ENCODE assay signal across 8 mouse cellular contexts in the genomic region with DNA sequence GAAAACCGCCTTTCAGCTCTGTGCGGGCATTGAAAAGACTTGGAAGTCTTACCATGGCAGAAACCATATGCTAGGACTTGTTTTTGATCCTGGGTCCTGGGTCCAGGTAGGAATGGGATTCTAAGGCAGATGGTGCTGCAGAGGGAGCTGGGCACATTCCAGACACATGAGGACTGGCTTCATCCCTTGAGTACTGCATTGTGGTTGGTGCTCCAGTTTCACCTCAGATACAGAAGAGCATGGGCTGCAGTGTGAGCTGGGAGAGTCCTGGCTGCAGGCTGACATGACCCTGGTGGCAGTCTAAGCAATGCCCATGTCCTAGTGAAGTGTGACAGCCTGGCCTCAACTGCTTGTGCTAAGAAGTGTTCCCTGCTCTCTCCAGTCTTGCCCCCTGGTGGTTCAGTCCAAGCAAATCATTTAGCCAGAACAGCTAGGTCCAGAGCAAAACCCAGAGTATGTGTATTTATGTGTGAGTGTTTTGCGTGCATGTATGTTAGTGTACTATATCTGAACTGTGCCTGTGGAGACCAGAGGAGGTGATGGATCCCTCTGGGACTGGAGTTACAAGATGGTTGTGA. TPM values are rescaled to one million over a fixed set of nuclear protein-coding genes. Genes with fewer than 3 reads are reported as not detected.
A peak's percentile ranks its signal among the peaks of the same experiment; 100 is the strongest.
DNase-seq lines count a peak whose midpoint lies in the region; ATAC-seq and TF ChIP-seq lines count a peak whose summit lies in the region.

No protein-coding gene starts in this region.

- TF ChIP-seq CTCF in liver, embryonic 14.5 days (IDR thresholded peaks at IDR 0.05; ENCODE audit: low read depth), result peak; percentile 67

- 72% methylated on average over 3 of the region's 3 CpGs for WGBS in liver, embryonic 14.5 days (ENCODE audit: insufficient replicate concordance)
- 79% methylated on average over 3 of the region's 3 CpGs for WGBS in liver, embryonic 12.5 days (ENCODE audit: insufficient replicate concordance)
- WGBS in midbrain, embryonic 14.5 days, result 90% methylated on average over 3 of the region's 3 CpGs

- peak; percentile 40 for DNase-seq in CD4-positive, CD25-positive, alpha-beta regulatory T cell, adult 2 months (ENCODE audit: low read depth, low spot score)
- no peak for DNase-seq in liver, embryonic 14.5 days (ENCODE audit: low read depth in 3 of 3, low spot score in 3 of 3)
- peak; percentile 30 for DNase-seq in embryo, embryonic 11 days
- DNase-seq in midbrain, embryonic 14.5 days, result peak; percentile 39
- DNase-seq in adrenal gland, adult 18-20 months (ENCODE audit: low spot score in 2 of 2), result no peak
- DNase-seq in adrenal gland, postnatal 25 days, result no peak

- no peak overlapping the region for H3K9ac ChIP-seq in liver, embryonic 14.5 days (replicated peaks)
- no peak overlapping the region for H3K9ac ChIP-seq in liver, embryonic 12.5 days
- H3K9ac ChIP-seq in midbrain, embryonic 14.5 days (replicated peaks; ENCODE audit: low read length), result 0 out of 2 replicates have a peak overlapping the region, but pooled peaks have one; percentile 81

- TF ChIP-seq EP300 in liver, embryonic 14.5 days (IDR thresholded peaks at IDR 0.05; ENCODE audit: low read depth), result no peak

- H3K27ac ChIP-seq in liver, embryonic 14.5 days, result no peak overlapping the region
- H3K27ac ChIP-seq in liver, embryonic 12.5 days, result no peak overlapping the region
- H3K27ac ChIP-seq in midbrain, embryonic 14.5 days (replicated peaks; ENCODE audit: low read depth, low read length), result peak overlapping the region; percentile 93; the same call in 1 of the 2 replicates

- H3K27me3 ChIP-seq in liver, embryonic 14.5 days (ENCODE audit: control insufficient read depth, insufficient read depth, low read length), result no peaks in the 10 kb centered on the region
- no peaks in the 10 kb centered on the region for H3K27me3 ChIP-seq in liver, embryonic 12.5 days (replicated peaks)
- H3K27me3 ChIP-seq in midbrain, embryonic 14.5 days (ENCODE audit: control insufficient read depth, insufficient read depth, low read length), result no peaks in the 10 kb centered on the region

- H3K4me1 ChIP-seq in liver, embryonic 14.5 days (replicated peaks; ENCODE audit: control insufficient read depth in 2 of 2, insufficient read depth in 2 of 2, low read length in 1 of 2), result no peaks in the 10 kb centered on the region
- H3K4me1 ChIP-seq in liver, embryonic 12.5 days, result peaks cover 29% of the 10 kb centered on the region
- peaks cover 26% of the 10 kb centered on the region for H3K4me1 ChIP-seq in midbrain, embryonic 14.5 days (ENCODE audit: control insufficient read depth, insufficient read depth, low read length)

- peaks cover 8% of the 10 kb centered on the region for H3K36me3 ChIP-seq in liver, embryonic 14.5 days (replicated peaks; ENCODE audit: control insufficient read depth, insufficient read depth, low read depth)
- peaks cover 47% of the 10 kb centered on the region for H3K36me3 ChIP-seq in liver, embryonic 12.5 days
- H3K36me3 ChIP-seq in midbrain, embryonic 14.5 days (ENCODE audit: control insufficient read depth, insufficient read depth, low read length), result peaks cover 42% of the 10 kb centered on the region

- no peak overlapping the region for H3K4me2 ChIP-seq in liver, embryonic 14.5 days (ENCODE audit: low read depth)
- H3K4me2 ChIP-seq in liver, embryonic 12.5 days, result no peak overlapping the region
- no peak overlapping the region for H3K4me2 ChIP-seq in midbrain, embryonic 14.5 days (ENCODE audit: low read length)

- H3K4me3 ChIP-seq in liver, embryonic 14.5 days (ENCODE audit: insufficient read depth in 1 of 2, low read depth in 2 of 2, low read length in 2 of 2), result no peak overlapping the region
- no peak overlapping the region for H3K4me3 ChIP-seq in liver, embryonic 12.5 days
- no peak overlapping the region for H3K4me3 ChIP-seq in midbrain, embryonic 14.5 days (replicated peaks; ENCODE audit: low read depth, low read length)

- no peak for ATAC-seq in CD4-positive, CD25-positive, alpha-beta regulatory T cell, adult 4 months
- ATAC-seq in liver, embryonic 14.5 days (ENCODE audit: insufficient read depth), result no peak
- no peak for ATAC-seq in liver, embryonic 12.5 days
- no peak for ATAC-seq in midbrain, embryonic 14.5 days (ENCODE audit: low FRiP score, low TSS enrichment)

- H3K9me3 ChIP-seq in liver, embryonic 14.5 days (ENCODE audit: control insufficient read depth, low read length), result no peaks in the 10 kb centered on the region
- H3K9me3 ChIP-seq in liver, embryonic 12.5 days (replicated peaks), result no peaks in the 10 kb centered on the region
- no peaks in the 10 kb centered on the region for H3K9me3 ChIP-seq in midbrain, embryonic 14.5 days (ENCODE audit: control insufficient read depth, low read length)

RNA-seq across cellular contexts. Expression of gene Dctn1, which starts 19.2 kb away (rescaled TPM):
- 10 to 100 TPM; 14.7 to 18.2 TPM for polyA plus RNA-seq in CD4-positive, CD25-positive, alpha-beta regulatory T cell, adult 4 months (2017; shearing (Covaris generic))
- 16.9 and 21.1 TPM in 2 replicates for polyA plus RNA-seq in liver, embryonic 14.5 days (2012; rRNA removed)
- 22.5 and 24.0 TPM in 2 replicates for polyA plus RNA-seq in liver, embryonic 14.5 days (2014; fragmentation: Nextera tagmentation; extraction: Ambion mirVana)
- polyA plus RNA-seq in liver, embryonic 12.5 days (2016; fragmentation: Nextera tagmentation; extraction: Ambion mirVana), result 46.9 and 48.2 TPM in 2 replicates
- 134 and 135 TPM in 2 replicates for polyA plus RNA-seq in midbrain, embryonic 14.5 days (2014; fragmentation: Nextera tagmentation; extraction: Ambion mirVana)
- 100 to 1,000 TPM; 111 to 138 TPM for total RNA-seq in adrenal gland, adult 18-20 months (2021)
- 138 and 172 TPM in 2 replicates for total RNA-seq in adrenal gland, postnatal 25 days (2021)

RNA-seq across cellular contexts. Expression of gene 1700003E16Rik, which starts 28.7 kb away (rescaled TPM):
- polyA plus RNA-seq in CD4-positive, CD25-positive, alpha-beta regulatory T cell, adult 4 months (2017; shearing (Covaris generic)), result not detected
- polyA plus RNA-seq in liver, embryonic 14.5 days (2012; rRNA removed), result not detected in 2 replicates
- 0.06 and 0.15 TPM in 2 replicates for polyA plus RNA-seq in liver, embryonic 14.5 days (2014; fragmentation: Nextera tagmentation; extraction: Ambion mirVana)
- 0.19 and 0.35 TPM in 2 replicates for polyA plus RNA-seq in liver, embryonic 12.5 days (2016; fragmentation: Nextera tagmentation; extraction: Ambion mirVana)
- polyA plus RNA-seq in midbrain, embryonic 14.5 days (2014; fragmentation: Nextera tagmentation; extraction: Ambion mirVana), result 5.9 and 7.1 TPM in 2 replicates
- total RNA-seq in adrenal gland, adult 18-20 months (2021), result 1 to 10 TPM; 1.1 to 1.4 TPM
- total RNA-seq in adrenal gland, postnatal 25 days (2021), result 0.61 and 1.2 TPM in 2 replicates

RNA-seq across cellular contexts. Expression of gene Wdr54, which starts 28.8 kb away (rescaled TPM):
- 1 to 10 TPM in 1 of 2 experiments, not detected in 1; 2.1 TPM for polyA plus RNA-seq in CD4-positive, CD25-positive, alpha-beta regulatory T cell, adult 4 months (2017; shearing (Covaris generic))
- polyA plus RNA-seq in liver, embryonic 14.5 days (2012; rRNA removed), result 0.15 and 0.44 TPM in 2 replicates
- polyA plus RNA-seq in liver, embryonic 14.5 days (2014; fragmentation: Nextera tagmentation; extraction: Ambion mirVana), result 0.32 and 0.35 TPM in 2 replicates
- polyA plus RNA-seq in liver, embryonic 12.5 days (2016; fragmentation: Nextera tagmentation; extraction: Ambion mirVana), result 0.81 and 1.1 TPM in 2 replicates
- 19.4 and 30.3 TPM in 2 replicates for polyA plus RNA-seq in midbrain, embryonic 14.5 days (2014; fragmentation: Nextera tagmentation; extraction: Ambion mirVana)
- total RNA-seq in adrenal gland, adult 18-20 months (2021), result 1 to 10 TPM; 1.9 to 3.6 TPM
- total RNA-seq in adrenal gland, postnatal 25 days (2021), result 1.2 and 5.1 TPM in 2 replicates

RNA-seq across cellular contexts. Expression of gene Slc4a5, which starts 34.7 kb away (rescaled TPM):
- polyA plus RNA-seq in CD4-positive, CD25-positive, alpha-beta regulatory T cell, adult 4 months (2017; shearing (Covaris generic)), result 1 to 10 TPM in 1 of 2 experiments, under 1 TPM in 1; 0.75 to 1.1 TPM
- 1.1 and 1.4 TPM in 2 replicates for polyA plus RNA-seq in liver, embryonic 14.5 days (2012; rRNA removed)
- 0.52 and 0.73 TPM in 2 replicates for polyA plus RNA-seq in liver, embryonic 14.5 days (2014; fragmentation: Nextera tagmentation; extraction: Ambion mirVana)
- 1.2 and 1.3 TPM in 2 replicates for polyA plus RNA-seq in liver, embryonic 12.5 days (2016; fragmentation: Nextera tagmentation; extraction: Ambion mirVana)
- 0.27 and 0.55 TPM in 2 replicates for polyA plus RNA-seq in midbrain, embryonic 14.5 days (2014; fragmentation: Nextera tagmentation; extraction: Ambion mirVana)
- under 1 TPM in 1 of 2 experiments, not detected in 1; 0.07 TPM for total RNA-seq in adrenal gland, adult 18-20 months (2021)
- 0.12 TPM in 1 of 2 replicates, not detected in the other for total RNA-seq in adrenal gland, postnatal 25 days (2021)

RNA-seq across cellular contexts. Expression of gene Rtkn, which starts 49.7 kb away (rescaled TPM):
- polyA plus RNA-seq in CD4-positive, CD25-positive, alpha-beta regulatory T cell, adult 4 months (2017; shearing (Covaris generic)), result under 1 TPM in 1 of 2 experiments, not detected in 1; 0.49 TPM
- 11.1 TPM in 2 replicates for polyA plus RNA-seq in liver, embryonic 14.5 days (2012; rRNA removed)
- polyA plus RNA-seq in liver, embryonic 14.5 days (2014; fragmentation: Nextera tagmentation; extraction: Ambion mirVana), result 5.3 and 5.5 TPM in 2 replicates
- polyA plus RNA-seq in liver, embryonic 12.5 days (2016; fragmentation: Nextera tagmentation; extraction: Ambion mirVana), result 11.8 and 12.6 TPM in 2 replicates
- 5.0 and 8.8 TPM in 2 replicates for polyA plus RNA-seq in midbrain, embryonic 14.5 days (2014; fragmentation: Nextera tagmentation; extraction: Ambion mirVana)
- total RNA-seq in adrenal gland, adult 18-20 months (2021), result 1 to 10 TPM; 4.7 to 6.6 TPM
- 17.6 and 22.6 TPM in 2 replicates for total RNA-seq in adrenal gland, postnatal 25 days (2021)

Comparison
In these comparisons a context has a peak if more than half of its experiments do, and no peak if none do; other contexts are left out.
1. DNase-seq: peak in CD4-positive, CD25-positive, alpha-beta regulatory T cell, adult 2 months (single experiment), embryo, embryonic 11 days (single experiment) and midbrain, embryonic 14.5 days (single experiment); none in liver, embryonic 14.5 days (0 of 3), adrenal gland, adult 18-20 months (0 of 2) and adrenal gland, postnatal 25 days (single experiment).